Comparison of ENCODE assay signal across 28 mouse cellular contexts in genomic region chr2:124120355-124120754, GRCm38 (mm10). TPM values are rescaled to one million over a fixed set of nuclear protein-coding genes. Genes with fewer than 3 reads are reported as not detected.
DNase-seq lines count a peak whose midpoint lies in the region; ATAC-seq and TF ChIP-seq lines count a peak whose summit lies in the region.
"Had no signal": no experiment of that assay in that cellular context is flagged by ENCODE, and none has a peak within 500 bp of the region (broad histone marks: within the 10 kb centered on the region; RNA-seq: fewer than 3 reads in every experiment).

No protein-coding gene starts in this region.

- DNase-seq in heart, embryonic 10.5 days (ENCODE audit: low spot score), result peak; percentile 82
- DNase-seq in heart, postnatal 36 days, result no peak
- peak; percentile 21 for DNase-seq in left cerebral cortex, postnatal 4 days
- DNase-seq in left cerebral cortex, postnatal 36 days (ENCODE audit: low spot score in 2 of 2), result no peak
- peak; percentile 20 to 43 for DNase-seq in heart, postnatal 10 days
- DNase-seq in stomach, postnatal 0 days (ENCODE audit: low spot score), result no peak
- no peak for DNase-seq in kidney, postnatal 10 days
- DNase-seq: adrenal gland, adult 2 months; adrenal gland, postnatal 36 days; gastrocnemius, adult 2 months; kidney, adult 11 months; kidney, postnatal 25 days; liver, postnatal 0 days; lung, postnatal 36 days; right cerebral cortex, adult 18-20 months; spleen, adult 18-20 months; thymus, adult 18-20 months; thymus, postnatal 25 days had no signal

- no peak overlapping the region for H3K9ac ChIP-seq in stomach, postnatal 0 days (ENCODE audit: low read length)
- H3K9ac ChIP-seq: hindbrain, embryonic 15.5 days; liver, embryonic 12.5 days; liver, postnatal 0 days had no signal

- TF ChIP-seq EP300 in stomach, postnatal 0 days (optimal IDR thresholded peaks at IDR 0.05), result no peak

- H3K36me3 ChIP-seq in heart, embryonic 10.5 days, result no peaks in the 10 kb centered on the region
- no peaks in the 10 kb centered on the region for H3K36me3 ChIP-seq in stomach, postnatal 0 days (ENCODE audit: control insufficient read depth, insufficient read depth, low read length)
- H3K36me3 ChIP-seq: hindbrain, embryonic 10.5 days; hindbrain, embryonic 15.5 days; liver, embryonic 12.5 days had no signal

- no peaks in the 10 kb centered on the region for H3K9me3 ChIP-seq in heart, embryonic 10.5 days
- H3K9me3 ChIP-seq in stomach, postnatal 0 days (ENCODE audit: control insufficient read depth, low read length), result no peaks in the 10 kb centered on the region
- H3K9me3 ChIP-seq: hindbrain, embryonic 10.5 days; hindbrain, embryonic 15.5 days; liver, embryonic 12.5 days had no signal

- no peak overlapping the region for H3K27ac ChIP-seq in heart, embryonic 10.5 days
- no peak overlapping the region for H3K27ac ChIP-seq in stomach, postnatal 0 days (replicated peaks)
- H3K27ac ChIP-seq: gastrocnemius, adult 2 months; hindbrain, embryonic 10.5 days; hindbrain, embryonic 15.5 days; layer of hippocampus, adult 2 months; left cerebral cortex, adult 2 months; liver, embryonic 12.5 days had no signal

- ATAC-seq in stomach, postnatal 0 days (ENCODE audit: low FRiP score, low TSS enrichment), result no peak
- ATAC-seq: CD4-positive, CD25-positive, alpha-beta regulatory T cell, adult 4 months; forebrain, embryonic 16.5 days; inflammation-experienced regulatory T-cells, adult 6 months; liver, embryonic 12.5 days; liver, postnatal 0 days; midbrain, embryonic 16.5 days had no signal

- no peak overlapping the region for H3K4me2 ChIP-seq in stomach, postnatal 0 days (replicated peaks; ENCODE audit: low read depth)
- H3K4me2 ChIP-seq: hindbrain, embryonic 15.5 days; liver, embryonic 12.5 days; midbrain, embryonic 11.5 days had no signal

- peaks cover 6% of the 10 kb centered on the region; the same call in 1 of the 2 replicates for H3K4me1 ChIP-seq in heart, embryonic 10.5 days
- H3K4me1 ChIP-seq in stomach, postnatal 0 days (replicated peaks; ENCODE audit: control insufficient read depth, insufficient read depth), result no peaks in the 10 kb centered on the region
- H3K4me1 ChIP-seq: liver, embryonic 12.5 days had no signal

- intact Hi-C loops in heart, postnatal 36 days (cut with DNase I), result no loop called here
- intact Hi-C loops in left cerebral cortex, postnatal 4 days (cut with DNase I), result no loop called here
- intact Hi-C loops in left cerebral cortex, postnatal 36 days (cut with DNase I), result no loop called here
- intact Hi-C loops in heart, postnatal 10 days (cut with DNase I), result no loop called here

- H3K27me3 ChIP-seq in heart, embryonic 10.5 days (ENCODE audit: insufficient read depth, poor library complexity, severe bottlenecking), result no peaks in the 10 kb centered on the region
- no peaks in the 10 kb centered on the region for H3K27me3 ChIP-seq in stomach, postnatal 0 days (ENCODE audit: control insufficient read depth, insufficient read depth, low read length)
- H3K27me3 ChIP-seq: hindbrain, embryonic 15.5 days; liver, embryonic 12.5 days had no signal

- H3K4me3 ChIP-seq in heart, embryonic 10.5 days, result no peak overlapping the region
- no peak overlapping the region for H3K4me3 ChIP-seq in stomach, postnatal 0 days (ENCODE audit: low read depth, low read length)
- H3K4me3 ChIP-seq: gastrocnemius, adult 2 months; hindbrain, embryonic 10.5 days; hindbrain, embryonic 15.5 days; layer of hippocampus, adult 2 months; left cerebral cortex, adult 2 months; liver, embryonic 12.5 days had no signal

- TF ChIP-seq CTCF in stomach, postnatal 0 days (IDR thresholded peaks at IDR 0.05; ENCODE audit: low read depth), result no peak

- WGBS in heart, embryonic 10.5 days, result 27% methylated on average over 1 of the region's 1 CpGs
- 77% methylated on average over 1 of the region's 1 CpGs for WGBS in stomach, postnatal 0 days

RNA-seq across cellular contexts. Expression of gene Sema6d, which starts 30.6 kb away (rescaled TPM):
- polyA plus RNA-seq in heart, embryonic 10.5 days (2016; fragmentation: Nextera tagmentation; extraction: Ambion mirVana), result 17.0 and 22.7 TPM in 2 replicates
- total RNA-seq in heart, postnatal 36 days (2021), result 10 to 100 TPM; 16.2 to 19.5 TPM
- 10 to 100 TPM; 83.4 to 91.4 TPM for total RNA-seq in left cerebral cortex, postnatal 4 days (2021)
- total RNA-seq in left cerebral cortex, postnatal 36 days (2021), result 10 to 100 TPM; 43.6 to 51.6 TPM
- 10 to 100 TPM; 31.3 to 45.5 TPM for total RNA-seq in heart, postnatal 10 days (2021)
- polyA plus RNA-seq in stomach, postnatal 0 days (2015; fragmentation: Nextera tagmentation; extraction: Ambion mirVana), result 2.1 and 2.2 TPM in 2 replicates

Comparison
In these comparisons a context has a peak if more than half of its experiments do, and no peak if none do; other contexts are left out.
1. DNase-seq: peak in heart, embryonic 10.5 days (single experiment), left cerebral cortex, postnatal 4 days (single experiment) and heart, postnatal 10 days (2 of 2); none in heart, postnatal 36 days (0 of 2), left cerebral cortex, postnatal 36 days (0 of 2), stomach, postnatal 0 days (single experiment) and kidney, postnatal 10 days (single experiment).